Mouse (Mus musculus): ENCODE data around the gene Asf1a. TPM values are rescaled to one million over a fixed set of nuclear protein-coding genes. Genes with fewer than 3 reads are reported as not detected.
"Not testable (repeated sequence)": the region's sequence is repeated elsewhere in the genome, so short reads cannot be mapped to it uniquely, and the experiment has no call there.

Asf1a gene
- polyA plus RNA-seq, 1 experiment, result 50.4 TPM

GRCm38 (mm10) chr10:53629918-53630250 lies 33.3 kb downstream of the Asf1a start:
- H3K36me3 ChIP-seq (ENCODE audit: control insufficient read depth, insufficient read depth, low read length, poor library complexity, severe bottlenecking), result peaks cover 7% of the 10 kb centered on the region; the same call in 1 of the 2 replicates

GRCm38 (mm10) chr10:53630339-53630738 lies 33.8 kb downstream of the Asf1a start, which contains the start of gene Mcm9:
Gene Mcm9 (minus strand): TSS chr10:53630439.
- H3K9ac ChIP-seq (ENCODE audit: low read depth, poor library complexity, severe bottlenecking), result peak within 1 kb of the TSS; percentile 95

More at GRCm38 (mm10) chr10:53629918-53630250, 33.3 kb downstream of the Asf1a start:
- no peaks in the 10 kb centered on the region for H3K27me3 ChIP-seq (ENCODE audit: control insufficient read depth, insufficient read depth, low read length, poor library complexity, severe bottlenecking)
- peak overlapping the region; percentile 95 for H3K9ac ChIP-seq (ENCODE audit: low read depth, poor library complexity, severe bottlenecking)
- H3K4me3 ChIP-seq (ENCODE audit: low read depth, low read length), result peak overlapping the region; percentile 100
- peak overlapping the region; percentile 68 for H3K27ac ChIP-seq (ENCODE audit: insufficient read depth, low read length)
- no peaks in the 10 kb centered on the region for H3K4me1 ChIP-seq (ENCODE audit: control insufficient read depth, insufficient read depth, low read length)
- no peaks in the 10 kb centered on the region for H3K9me3 ChIP-seq (replicated peaks; ENCODE audit: control insufficient read depth, insufficient read depth, low read length, poor library complexity, severe bottlenecking)
- TF ChIP-seq POLR2A (IDR thresholded peaks at IDR 0.05; ENCODE audit: insufficient read depth, low read length) (no peak), EP300 (IDR thresholded peaks at IDR 0.05; ENCODE audit: insufficient read depth, low read depth, low read length) (no peak), CTCF (IDR thresholded peaks at IDR 0.05; ENCODE audit: low read depth, low read length) (no peak)

GRCm38 (mm10) chr10:53634160-53634559 lies 37.6 kb downstream of the Asf1a start:
- Histone ChIP-seq H3K4me3 (ENCODE audit: low read depth, low read length) (no peak overlapping the region), H3K4me1 (ENCODE audit: control insufficient read depth, insufficient read depth, low read length) (no peaks in the 10 kb centered on the region), H3K27me3 (ENCODE audit: control insufficient read depth, insufficient read depth, low read length, poor library complexity, severe bottlenecking) (no peaks in the 10 kb centered on the region), H3K27ac (ENCODE audit: insufficient read depth, low read length) (no peak overlapping the region), H3K9me3 (replicated peaks; ENCODE audit: control insufficient read depth, insufficient read depth, low read length, poor library complexity, severe bottlenecking) (no peaks in the 10 kb centered on the region), H3K36me3 (ENCODE audit: control insufficient read depth, insufficient read depth, low read length, poor library complexity, severe bottlenecking) (no peaks in the 10 kb centered on the region), H3K9ac (ENCODE audit: low read depth, poor library complexity, severe bottlenecking) (no peak overlapping the region)
- TF ChIP-seq POLR2A (IDR thresholded peaks at IDR 0.05; ENCODE audit: insufficient read depth, low read length), result no peak
- TF ChIP-seq EP300 (IDR thresholded peaks at IDR 0.05; ENCODE audit: insufficient read depth, low read depth, low read length), result no peak
- TF ChIP-seq CTCF (IDR thresholded peaks at IDR 0.05; ENCODE audit: low read depth, low read length), result no peak

More at GRCm38 (mm10) chr10:53630339-53630738, 33.8 kb downstream of the Asf1a start, which contains the start of gene Mcm9:
- H3K9me3 ChIP-seq (replicated peaks; ENCODE audit: control insufficient read depth, insufficient read depth, low read length, poor library complexity, severe bottlenecking); H3K36me3 ChIP-seq (ENCODE audit: control insufficient read depth, insufficient read depth, low read length, poor library complexity, severe bottlenecking); H3K27me3 ChIP-seq (ENCODE audit: control insufficient read depth, insufficient read depth, low read length, poor library complexity, severe bottlenecking); H3K4me1 ChIP-seq (ENCODE audit: control insufficient read depth, insufficient read depth, low read length): not testable (repeated sequence)
- Histone ChIP-seq H3K27ac (ENCODE audit: insufficient read depth, low read length) (peak within 1 kb of the TSS; percentile 68), H3K4me3 (ENCODE audit: low read depth, low read length) (peak within 1 kb of the TSS; percentile 100)

GRCm38 (mm10) chr10:53635246-53635971 lies 38.9 kb downstream of the Asf1a start:
- H3K9ac ChIP-seq (ENCODE audit: low read depth, poor library complexity, severe bottlenecking), result no peak overlapping the region
- no peaks in the 10 kb centered on the region for H3K36me3 ChIP-seq (ENCODE audit: control insufficient read depth, insufficient read depth, low read length, poor library complexity, severe bottlenecking)
- no peak overlapping the region for H3K4me3 ChIP-seq (ENCODE audit: low read depth, low read length)
- no peaks in the 10 kb centered on the region for H3K9me3 ChIP-seq (replicated peaks; ENCODE audit: control insufficient read depth, insufficient read depth, low read length, poor library complexity, severe bottlenecking)
- no peak overlapping the region for H3K27ac ChIP-seq (ENCODE audit: insufficient read depth, low read length)
- H3K27me3 ChIP-seq (ENCODE audit: control insufficient read depth, insufficient read depth, low read length, poor library complexity, severe bottlenecking), result no peaks in the 10 kb centered on the region
- no peaks in the 10 kb centered on the region for H3K4me1 ChIP-seq (ENCODE audit: control insufficient read depth, insufficient read depth, low read length)
- TF ChIP-seq POLR2A (IDR thresholded peaks at IDR 0.05; ENCODE audit: insufficient read depth, low read length) (no peak), EP300 (IDR thresholded peaks at IDR 0.05; ENCODE audit: insufficient read depth, low read depth, low read length) (no peak), CTCF (IDR thresholded peaks at IDR 0.05; ENCODE audit: low read depth, low read length) (no peak)

GRCm38 (mm10) chr10:53641507-53641906 lies 45.0 kb downstream of the Asf1a start:
- Histone ChIP-seq H3K27ac (ENCODE audit: insufficient read depth, low read length) (no peak overlapping the region), H3K4me3 (ENCODE audit: low read depth, low read length) (no peak overlapping the region), H3K9me3 (replicated peaks; ENCODE audit: control insufficient read depth, insufficient read depth, low read length, poor library complexity, severe bottlenecking) (no peaks in the 10 kb centered on the region), H3K4me1 (ENCODE audit: control insufficient read depth, insufficient read depth, low read length) (no peaks in the 10 kb centered on the region), H3K36me3 (ENCODE audit: control insufficient read depth, insufficient read depth, low read length, poor library complexity, severe bottlenecking) (no peaks in the 10 kb centered on the region), H3K27me3 (ENCODE audit: control insufficient read depth, insufficient read depth, low read length, poor library complexity, severe bottlenecking) (no peaks in the 10 kb centered on the region), H3K9ac (ENCODE audit: low read depth, poor library complexity, severe bottlenecking) (no peak overlapping the region)
- TF ChIP-seq EP300 (IDR thresholded peaks at IDR 0.05; ENCODE audit: insufficient read depth, low read depth, low read length) (no peak), CTCF (IDR thresholded peaks at IDR 0.05; ENCODE audit: low read depth, low read length) (no peak), POLR2A (IDR thresholded peaks at IDR 0.05; ENCODE audit: insufficient read depth, low read length) (no peak)

GRCm38 (mm10) chr10:53650683-53651082 lies 54.1 kb downstream of the Asf1a start:
- H3K36me3 ChIP-seq (ENCODE audit: control insufficient read depth, insufficient read depth, low read length, poor library complexity, severe bottlenecking), result no peaks in the 10 kb centered on the region
- H3K9me3 ChIP-seq (replicated peaks; ENCODE audit: control insufficient read depth, insufficient read depth, low read length, poor library complexity, severe bottlenecking), result no peaks in the 10 kb centered on the region
- H3K27ac ChIP-seq (ENCODE audit: insufficient read depth, low read length), result no peak overlapping the region
- H3K27me3 ChIP-seq (ENCODE audit: control insufficient read depth, insufficient read depth, low read length, poor library complexity, severe bottlenecking), result no peaks in the 10 kb centered on the region
- TF ChIP-seq POLR2A (IDR thresholded peaks at IDR 0.05; ENCODE audit: insufficient read depth, low read length) (no peak), CTCF (IDR thresholded peaks at IDR 0.05; ENCODE audit: low read depth, low read length) (no peak), EP300 (IDR thresholded peaks at IDR 0.05; ENCODE audit: insufficient read depth, low read depth, low read length) (no peak)
- no peak overlapping the region for H3K9ac ChIP-seq (ENCODE audit: low read depth, poor library complexity, severe bottlenecking)
- no peak overlapping the region for H3K4me3 ChIP-seq (ENCODE audit: low read depth, low read length)
- no peaks in the 10 kb centered on the region for H3K4me1 ChIP-seq (ENCODE audit: control insufficient read depth, insufficient read depth, low read length)

GRCm38 (mm10) chr10:53654239-53654638 lies 57.7 kb downstream of the Asf1a start:
- H3K27ac ChIP-seq (ENCODE audit: insufficient read depth, low read length); H3K9me3 ChIP-seq (replicated peaks; ENCODE audit: control insufficient read depth, insufficient read depth, low read length, poor library complexity, severe bottlenecking); H3K9ac ChIP-seq (ENCODE audit: low read depth, poor library complexity, severe bottlenecking); H3K4me3 ChIP-seq (ENCODE audit: low read depth, low read length); H3K27me3 ChIP-seq (ENCODE audit: control insufficient read depth, insufficient read depth, low read length, poor library complexity, severe bottlenecking); H3K4me1 ChIP-seq (ENCODE audit: control insufficient read depth, insufficient read depth, low read length); H3K36me3 ChIP-seq (ENCODE audit: control insufficient read depth, insufficient read depth, low read length, poor library complexity, severe bottlenecking): not testable (repeated sequence)
